Mouse (Mus musculus) retina, embryonic 14.5 days (tissue): ENCODE data around the gene Ksr1.
A peak's percentile ranks its signal among the peaks of the same experiment; 100 is the strongest.

Source experiments
- DNase-seq: peaks from one replicate; pipeline ENCODE4 v3.0.0-alpha.2; 2015; ENCODE audit warnings: low spot score

The Ksr1 gene

DNA sequence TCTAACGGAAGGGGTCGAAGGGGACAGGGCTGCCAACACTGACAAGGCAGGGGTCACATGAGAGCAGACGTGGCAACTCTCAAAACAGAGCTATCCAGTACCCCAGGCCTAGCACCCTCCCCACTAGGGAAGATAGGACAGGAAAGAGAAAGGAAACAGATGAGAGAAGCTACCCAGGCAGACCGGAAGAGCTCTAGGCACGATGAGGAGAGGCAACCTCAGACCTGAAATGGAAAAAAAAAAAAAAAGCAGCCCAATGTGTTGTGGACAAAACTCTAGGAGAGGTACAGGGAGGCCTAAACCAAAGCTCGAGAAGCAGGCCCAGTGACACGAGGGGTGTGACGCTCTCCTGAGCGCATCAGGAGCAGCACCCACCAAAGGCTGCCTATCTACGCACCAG, 23.7 kb downstream of the Ksr1 start:
- DNase-seq, result no peak

DNA sequence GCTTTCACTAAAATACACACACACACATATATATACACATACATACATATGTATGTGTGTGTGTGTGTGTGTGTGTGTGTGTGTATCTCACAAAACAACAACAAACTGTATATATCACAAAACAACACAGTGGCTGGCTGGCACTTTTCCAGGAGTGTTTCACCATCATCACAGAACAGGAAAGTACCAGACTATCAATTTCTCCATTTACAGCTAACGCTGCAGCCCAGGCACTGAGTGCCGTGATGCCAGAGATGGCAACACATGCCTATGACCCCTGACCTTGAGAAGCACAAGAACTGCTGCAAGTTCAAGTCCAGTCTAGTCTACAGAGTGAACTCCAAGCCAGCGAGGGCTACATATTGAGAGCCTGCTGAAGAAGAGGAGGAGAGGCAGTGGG, 26.1 kb downstream of the Ksr1 start:
- DNase-seq, result no peak

DNA sequence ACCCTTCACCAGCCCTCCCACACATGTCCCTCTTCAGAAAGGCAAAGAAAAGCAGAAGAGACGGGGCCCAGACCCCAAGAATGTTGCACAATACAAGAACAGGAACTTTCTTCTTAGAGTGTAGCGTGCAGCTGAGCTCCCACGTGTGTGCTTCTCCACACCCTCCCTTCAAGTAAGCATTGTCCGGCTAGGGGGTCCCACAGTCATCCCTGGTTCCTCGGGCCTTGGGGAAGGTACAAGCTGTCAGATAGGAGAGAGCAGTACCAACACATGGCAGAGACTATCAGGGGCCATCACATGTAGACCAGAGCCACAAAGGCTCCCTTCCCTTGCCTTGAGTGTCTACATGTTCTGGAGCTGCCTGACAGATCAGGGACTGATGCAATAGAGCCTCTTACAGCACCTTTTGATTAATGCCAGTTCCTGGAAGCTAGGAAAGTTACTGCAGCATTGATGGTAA, 27.3 kb downstream of the Ksr1 start:
- no peak for DNase-seq

GRCm38 (mm10) chr11:79116665-79117064, 29.5 kb downstream of the Ksr1 start:
- peak; percentile 83 for DNase-seq

- peak; percentile 35 for DNase-seq
Observed at GRCm38 (mm10) chr11:79115659-79116058, 30.5 kb downstream of the Ksr1 start.

- no peak for DNase-seq
Observed at GRCm38 (mm10) chr11:79114061-79114460, 32.1 kb downstream of the Ksr1 start.

- no peak for DNase-seq
Observed at GRCm38 (mm10) chr11:79113397-79113796, 32.8 kb downstream of the Ksr1 start.

DNA sequence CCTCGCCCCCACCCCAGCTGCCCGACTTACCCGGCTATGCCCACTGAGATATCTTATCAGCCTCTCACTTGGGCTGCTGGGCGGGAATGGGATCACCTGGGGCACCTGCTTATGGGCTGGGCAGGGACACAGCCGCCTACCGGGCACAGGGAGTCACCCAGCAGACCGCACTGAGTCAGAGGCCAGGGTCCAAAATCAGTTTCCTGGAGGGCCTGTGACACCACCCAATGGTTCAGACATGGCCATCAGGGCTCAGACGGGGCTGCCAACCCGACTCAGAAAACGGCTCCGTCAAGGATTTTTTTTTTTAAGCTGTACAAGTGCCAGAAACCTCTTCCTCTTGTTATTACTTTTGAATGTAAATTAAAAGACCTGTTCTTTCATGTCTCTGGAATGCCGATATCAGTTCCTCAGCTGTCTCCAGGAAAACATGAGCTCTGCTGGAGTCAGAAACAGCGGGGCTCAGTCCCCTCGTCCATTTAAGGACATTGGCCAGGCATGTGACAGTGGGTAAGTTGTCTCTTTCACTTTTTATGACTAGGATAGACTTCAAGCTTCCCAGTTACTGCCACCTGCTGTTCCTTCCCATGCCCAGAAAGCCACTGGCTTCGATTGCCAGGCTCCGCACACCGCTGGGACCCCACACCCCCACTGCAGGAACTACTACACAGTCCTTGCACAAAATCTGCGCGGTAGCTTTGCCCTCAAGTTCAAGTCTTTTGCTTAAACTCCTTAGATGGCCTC, 33.5 kb downstream of the Ksr1 start:
- no peak for DNase-seq

DNA sequence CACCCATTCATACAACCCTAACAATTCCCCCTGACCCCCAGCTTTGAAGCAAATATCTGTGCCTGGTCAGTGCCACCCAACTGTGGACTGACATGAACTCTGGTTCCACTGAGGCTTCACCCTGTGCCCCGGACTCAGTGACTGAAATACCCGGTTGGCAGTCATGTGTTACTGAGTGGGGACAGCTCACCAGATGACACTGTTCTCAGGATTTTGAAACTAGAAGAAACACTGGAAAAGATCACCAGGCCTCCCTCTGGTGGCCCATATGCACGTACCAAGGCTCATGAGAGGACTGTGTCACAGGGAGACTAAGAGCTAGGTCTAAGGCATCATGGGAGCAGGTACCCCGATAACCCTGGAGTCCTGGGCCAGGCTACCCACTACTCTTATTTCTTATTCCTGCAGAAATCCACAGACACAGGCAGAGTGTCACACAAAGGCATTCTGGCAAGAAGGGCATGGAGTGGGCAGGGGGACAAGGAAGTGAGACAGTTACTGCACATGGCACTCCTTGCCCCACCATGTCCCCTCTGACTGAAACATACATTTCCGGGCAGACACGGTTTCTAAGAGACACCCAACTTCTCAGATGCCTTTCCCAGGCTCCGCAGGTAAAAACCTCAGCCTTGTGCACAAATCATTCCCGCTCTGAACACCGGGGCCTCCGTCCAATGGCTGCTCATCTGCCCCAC, 34.2 kb downstream of the Ksr1 start:
- no peak for DNase-seq

GRCm38 (mm10) chr11:79110446-79110845, 35.8 kb downstream of the Ksr1 start:
- DNase-seq, result no peak

DNA sequence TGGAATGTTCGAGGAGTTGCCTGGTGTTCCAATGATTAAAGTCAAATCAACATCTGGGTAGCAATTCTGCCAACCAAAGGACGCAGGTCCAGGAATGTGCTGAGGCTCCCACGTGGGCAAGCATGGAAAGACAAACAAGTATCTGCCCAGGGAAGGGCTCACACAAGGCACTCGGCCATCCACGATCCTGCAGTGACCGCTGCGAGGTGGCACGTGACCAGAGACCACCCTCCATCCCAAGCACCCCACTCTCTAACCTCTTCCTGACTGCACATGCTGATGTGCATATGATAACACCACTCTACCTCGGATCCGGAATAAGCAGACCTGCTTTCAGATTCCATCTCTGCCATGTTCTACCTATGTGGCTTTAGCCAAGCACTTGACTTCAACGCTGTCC, 38.3 kb downstream of the Ksr1 start:
- DNase-seq, result no peak

- no peak for DNase-seq
Observed at GRCm38 (mm10) chr11:79104998-79105397, 41.2 kb downstream of the Ksr1 start.

GRCm38 (mm10) chr11:79104538-79104937, 41.7 kb downstream of the Ksr1 start:
- DNase-seq, result no peak

- no peak for DNase-seq
Observed at GRCm38 (mm10) chr11:79104096-79104495, 42.1 kb downstream of the Ksr1 start.

- DNase-seq, result no peak
Observed at GRCm38 (mm10) chr11:79103461-79103869, 42.7 kb downstream of the Ksr1 start.

DNA sequence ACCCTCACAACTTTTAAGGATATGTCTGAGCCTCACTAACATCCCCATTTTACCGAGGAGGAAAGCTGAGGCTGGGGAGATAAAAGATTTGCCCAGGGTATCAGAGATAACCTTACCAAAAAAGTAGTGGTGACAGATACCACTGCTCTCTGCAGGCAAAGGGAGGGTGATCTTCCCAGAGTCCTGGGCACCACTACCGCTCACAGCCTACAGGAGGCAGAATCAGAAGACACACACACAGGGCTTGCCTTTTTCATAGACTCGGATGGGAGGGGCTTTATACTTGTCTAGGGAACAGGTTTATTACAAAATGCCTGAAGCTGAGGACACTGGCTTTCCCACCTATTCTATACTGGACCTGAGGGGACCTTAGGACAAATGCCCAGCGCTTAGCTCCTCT, 43.9 kb downstream of the Ksr1 start:
- DNase-seq, result no peak

DNA sequence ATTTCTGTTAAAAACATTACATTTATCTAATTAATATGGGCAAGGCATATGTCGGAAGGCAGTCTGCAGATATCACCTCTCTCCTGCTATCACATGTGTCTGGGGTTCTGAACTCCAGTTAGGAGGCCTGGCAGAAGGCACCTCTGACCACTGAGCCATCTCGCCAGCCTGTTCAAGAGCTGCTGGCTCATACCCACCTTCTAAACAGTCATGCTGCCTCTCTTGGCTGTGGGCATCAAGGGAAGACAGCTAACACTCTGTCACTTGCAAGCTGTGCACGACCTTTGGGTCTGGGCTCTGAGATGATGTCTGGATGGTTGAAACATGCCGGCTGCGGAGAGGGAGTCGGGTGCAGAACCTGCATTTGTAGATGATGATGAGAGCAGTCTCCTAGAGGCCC, 44.6 kb downstream of the Ksr1 start:
- DNase-seq, result no peak

DNA sequence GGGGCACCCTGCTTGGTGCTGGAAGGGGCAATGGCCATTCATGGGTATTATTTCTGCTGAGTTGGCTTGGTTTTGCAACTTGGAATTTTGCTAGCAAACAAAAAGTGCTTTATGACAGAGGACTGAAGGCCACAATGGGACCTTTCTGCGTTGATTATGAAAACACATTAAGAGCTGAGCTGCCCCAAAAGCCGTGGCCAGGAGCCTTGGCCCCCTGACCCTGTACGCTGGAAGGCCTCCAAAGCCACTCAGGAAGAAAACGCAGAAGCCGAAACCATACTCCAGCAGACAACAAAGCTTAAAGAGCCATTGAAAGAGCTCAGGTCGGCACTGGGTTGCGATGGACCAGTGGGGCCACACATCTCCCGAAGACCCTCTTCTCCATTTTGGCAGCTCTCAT, 47.2 kb downstream of the Ksr1 start:
- DNase-seq, result no peak

DNA sequence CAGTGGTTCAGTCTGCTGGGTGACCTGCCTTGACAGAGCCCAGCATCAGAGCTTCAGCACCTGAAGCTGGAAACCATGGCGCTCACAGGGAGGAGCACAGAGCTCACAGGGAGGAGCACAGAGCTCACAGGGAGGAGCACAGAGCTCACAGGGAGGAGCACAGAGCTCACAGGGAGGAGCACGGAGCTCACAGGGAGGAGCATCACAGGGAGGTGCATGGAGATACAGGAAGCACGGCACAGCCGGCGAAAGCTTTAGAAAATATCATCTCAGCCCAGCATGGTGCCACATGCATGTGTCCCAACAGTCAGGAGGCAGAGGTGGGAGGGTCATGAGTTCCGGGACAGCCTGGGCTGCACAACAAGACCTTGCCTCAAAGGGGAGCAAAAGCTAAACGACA, 48.5 kb downstream of the Ksr1 start:
- DNase-seq, result no peak

GRCm38 (mm10) chr11:79096673-79097072, 49.5 kb downstream of the Ksr1 start:
- DNase-seq, result no peak

DNA sequence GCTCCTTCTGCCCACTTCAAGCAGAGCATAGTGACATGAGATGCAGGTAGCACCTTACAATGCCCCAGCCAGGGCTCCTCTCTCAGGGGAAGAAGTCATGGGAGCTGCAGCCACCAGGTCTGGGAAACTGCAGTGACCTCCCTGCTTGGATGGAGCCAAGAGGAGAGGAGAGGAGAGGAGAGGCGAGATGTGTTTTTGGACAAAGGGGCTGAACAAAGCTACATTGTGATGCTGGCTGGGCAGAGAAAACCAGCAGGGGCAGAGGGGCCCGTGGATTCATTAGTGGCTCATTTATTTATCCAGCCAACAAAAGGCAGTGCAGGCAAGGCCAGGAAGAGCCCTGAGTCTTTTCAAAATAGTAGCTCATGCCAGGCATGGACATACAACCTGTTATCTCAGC, 50.5 kb downstream of the Ksr1 start:
- peak; percentile 77 for DNase-seq

- DNase-seq, result no peak
Observed at GRCm38 (mm10) chr11:79094727-79095126, 51.5 kb downstream of the Ksr1 start.

DNA sequence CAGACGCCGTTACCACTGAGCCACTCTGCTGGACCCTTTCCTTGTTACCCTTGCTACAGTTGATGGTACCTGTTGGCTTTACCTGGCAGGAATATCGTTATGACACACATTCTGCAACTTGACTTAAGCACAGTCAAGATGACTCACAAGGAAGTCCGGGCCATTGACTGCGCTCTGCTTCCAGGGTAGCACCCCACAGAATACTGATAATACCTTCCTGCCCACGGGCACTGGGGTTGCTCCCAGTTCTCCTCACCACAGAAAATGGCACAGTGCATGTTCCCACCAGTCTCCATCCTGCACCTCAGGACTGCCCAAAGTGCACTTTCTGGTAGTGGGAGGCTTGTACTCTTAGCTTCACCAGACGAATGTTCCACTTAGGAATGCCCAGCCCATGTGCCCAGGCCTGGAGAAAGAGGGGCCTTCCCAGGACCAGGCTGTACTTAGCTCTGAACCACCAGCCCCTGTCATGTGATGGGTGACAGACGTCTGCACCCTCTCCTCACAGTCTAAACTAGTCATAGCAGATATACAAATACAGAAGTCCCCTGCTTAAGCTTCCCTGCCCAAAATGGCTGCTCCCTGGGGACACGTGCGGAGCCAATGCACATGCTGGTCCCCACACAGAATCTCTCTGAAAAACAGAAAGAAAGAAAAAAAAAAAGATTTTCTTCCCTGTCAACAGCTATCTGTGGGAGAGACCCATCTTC, 52.1 kb downstream of the Ksr1 start:
- no peak for DNase-seq
